Mouse (Mus musculus) ES-Bruce4 (cell line): ENCODE results near the gene Ninj2. TPM values are rescaled to one million over a fixed set of nuclear protein-coding genes. Genes with fewer than 3 reads are reported as not detected.
A peak's percentile ranks its signal among the peaks of the same experiment; 100 is the strongest.

Experiments
- H3K27ac ChIP-seq: 2 replicates; pipeline ENCODE4 v1.5.1; 2012; ENCODE audit warnings: low read length, inconsistent platforms; ENCODE audit not compliant: insufficient read depth
- H3K27me3 ChIP-seq: 2 replicates; pipeline ENCODE4 v1.6.1; 2012; ENCODE audit warnings: mild to moderate bottlenecking, low read length, inconsistent platforms; ENCODE audit not compliant: control insufficient read depth, poor library complexity, insufficient read depth, severe bottlenecking
- H3K36me3 ChIP-seq: 2 replicates; pipeline ENCODE4 v1.6.1; 2012; ENCODE audit warnings: inconsistent platforms, mild to moderate bottlenecking, low read length, moderate library complexity; ENCODE audit not compliant: control insufficient read depth, poor library complexity, insufficient read depth, severe bottlenecking
- H3K4me1 ChIP-seq: one replicate; pipeline ENCODE4 v1.8.1; 2011; ENCODE audit warnings: low read length; ENCODE audit not compliant: control insufficient read depth, insufficient read depth
- H3K4me3 ChIP-seq: 2 replicates; pipeline ENCODE4 v1.5.1; 2011; ENCODE audit warnings: low read depth, mild to moderate bottlenecking, low read length
- H3K9ac ChIP-seq: 2 replicates; pipeline ENCODE4 v1.6.1; 2012; ENCODE audit warnings: low read depth, mild to moderate bottlenecking, inconsistent platforms; ENCODE audit not compliant: poor library complexity, severe bottlenecking
- H3K9me3 ChIP-seq: replicated peaks from 2 replicates; pipeline ENCODE4 v1.6.1; 2012; ENCODE audit warnings: mild to moderate bottlenecking, low read length, inconsistent platforms; ENCODE audit not compliant: control insufficient read depth, poor library complexity, insufficient read depth, severe bottlenecking
- CTCF ChIP-seq: IDR thresholded peaks from one replicate; pipeline ENCODE4 v1.8.1; 2011; ENCODE audit warnings: low read depth, low read length
- EP300 ChIP-seq: IDR thresholded peaks from 2 replicates; pipeline ENCODE4 v1.6.1; 2011; ENCODE audit warnings: low read depth, low read length; ENCODE audit not compliant: insufficient read depth
- POLR2A ChIP-seq: IDR thresholded peaks from one replicate; pipeline ENCODE4 v1.8.1; 2011; ENCODE audit warnings: low read length; ENCODE audit not compliant: insufficient read depth
- polyA plus RNA-seq: library from polyadenylated mRNA; stranded (reverse); fragments of >200 nt; gene quantifications from 2 replicates; pipeline ENCODE4 v1.2.4, GENCODE M21; 2011; ENCODE audit warnings: low read depth; ENCODE audit not compliant: missing spikeins, insufficient read depth, insufficient read length

The Ninj2 gene
- polyA plus RNA-seq, 1 experiment, result 0.75 TPM

DNA sequence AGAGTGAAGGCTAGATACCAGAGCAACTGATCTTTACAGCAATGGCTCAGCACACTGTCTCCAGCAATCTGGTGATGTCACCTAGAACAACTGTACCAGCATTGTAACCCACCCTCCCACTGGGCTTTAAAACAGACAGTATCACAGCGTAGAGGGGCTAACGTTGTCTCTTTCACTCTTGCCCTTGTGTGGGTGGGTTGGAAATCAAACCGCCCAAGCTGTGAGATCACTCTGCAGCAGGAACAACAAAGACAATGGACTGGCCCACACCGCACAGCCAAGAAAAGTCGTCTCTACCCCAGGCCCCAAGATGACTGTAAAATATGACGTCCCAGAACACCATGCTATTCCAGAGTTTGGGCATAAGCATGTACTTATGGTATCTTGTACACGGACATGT, 136.7 kb downstream of the Ninj2 start:
- Histone ChIP-seq H3K27ac (no peak overlapping the region), H3K4me3 (no peak overlapping the region), H3K27me3 (no peaks in the 10 kb centered on the region), H3K4me1 (no peaks in the 10 kb centered on the region), H3K36me3 (no peaks in the 10 kb centered on the region), H3K9ac (no peak overlapping the region), H3K9me3 (no peaks in the 10 kb centered on the region)
- no peak for TF ChIP-seq POLR2A
- no peak for TF ChIP-seq EP300
- TF ChIP-seq CTCF, result no peak

DNA sequence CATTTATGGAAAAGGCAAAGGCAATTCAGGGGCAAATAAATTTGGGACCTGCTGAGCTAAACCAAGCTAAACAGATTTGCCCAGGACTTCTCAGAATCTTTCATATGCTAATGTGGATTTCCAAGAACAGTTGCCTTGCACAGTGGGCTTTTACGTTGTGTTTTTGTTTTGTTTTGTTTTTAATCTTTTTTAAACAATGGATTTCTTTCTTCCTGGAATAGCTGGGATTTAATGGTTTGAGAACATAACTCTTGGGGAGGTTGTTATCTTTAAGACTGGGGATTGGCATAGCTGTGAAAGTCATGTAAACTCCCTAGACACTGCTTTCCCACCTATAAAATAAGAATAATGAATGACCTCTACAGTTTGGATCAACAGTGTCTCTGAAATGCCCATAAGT, 137.3 kb downstream of the Ninj2 start:
- Histone ChIP-seq H3K4me3 (no peak overlapping the region), H3K27ac (peak overlapping the region; percentile 47; the same call in 1 of the 2 replicates), H3K4me1 (no peaks in the 10 kb centered on the region), H3K36me3 (no peaks in the 10 kb centered on the region), H3K27me3 (no peaks in the 10 kb centered on the region), H3K9ac (no peak overlapping the region), H3K9me3 (no peaks in the 10 kb centered on the region)
- TF ChIP-seq POLR2A, result no peak
- no peak for TF ChIP-seq EP300
- no peak for TF ChIP-seq CTCF

DNA sequence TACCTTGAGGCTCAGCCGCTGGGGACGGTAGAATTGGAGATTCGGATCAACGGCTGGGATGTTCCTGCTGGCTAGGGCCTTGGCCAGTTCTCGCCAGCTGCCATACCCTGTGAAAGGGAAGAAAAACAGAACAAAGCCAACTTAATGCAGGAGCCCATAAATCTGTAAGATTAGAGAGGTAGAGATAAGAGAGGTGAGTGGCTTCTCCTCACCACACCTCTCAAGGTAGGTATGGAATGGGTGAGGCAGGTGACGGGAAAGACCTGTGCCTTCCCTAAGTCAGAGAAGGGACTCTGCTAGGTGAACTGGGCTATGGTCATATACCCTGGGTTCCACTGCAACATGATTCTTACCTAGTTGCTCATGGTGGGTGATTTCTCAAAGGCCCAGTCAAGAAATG, 139.7 kb downstream of the Ninj2 start:
- TF ChIP-seq POLR2A (no peak), CTCF (no peak), EP300 (no peak)
- Histone ChIP-seq H3K4me1 (peaks cover 3% of the 10 kb centered on the region), H3K27ac (no peak overlapping the region), H3K27me3 (no peaks in the 10 kb centered on the region), H3K9me3 (no peaks in the 10 kb centered on the region), H3K36me3 (no peaks in the 10 kb centered on the region), H3K4me3 (no peak overlapping the region), H3K9ac (no peak overlapping the region)

DNA sequence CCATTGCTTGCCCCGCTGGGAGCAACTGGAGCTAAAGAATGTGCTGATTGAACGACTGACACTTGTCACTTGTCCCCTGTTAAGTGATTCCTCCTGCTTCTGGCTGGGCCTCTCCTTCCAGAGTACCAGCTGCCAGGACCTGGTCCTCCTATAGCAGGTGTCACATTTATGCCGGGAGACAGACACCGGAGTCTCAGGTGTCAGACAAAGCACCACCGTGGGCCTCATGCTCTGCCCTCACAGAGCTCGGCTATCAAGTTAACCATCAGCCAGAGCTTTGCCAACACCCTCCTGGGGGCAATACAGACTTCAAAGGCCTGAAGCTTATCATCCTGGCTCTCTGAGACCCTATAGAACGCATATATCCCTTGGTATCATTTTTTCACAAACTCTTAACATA, 142.7 kb downstream of the Ninj2 start:
- Histone ChIP-seq H3K27me3 (no peaks in the 10 kb centered on the region), H3K36me3 (no peaks in the 10 kb centered on the region), H3K9ac (no peak overlapping the region), H3K9me3 (no peaks in the 10 kb centered on the region), H3K27ac (no peak overlapping the region), H3K4me3 (no peak overlapping the region), H3K4me1 (peaks cover 3% of the 10 kb centered on the region)
- TF ChIP-seq EP300 (no peak), POLR2A (no peak), CTCF (no peak)

DNA sequence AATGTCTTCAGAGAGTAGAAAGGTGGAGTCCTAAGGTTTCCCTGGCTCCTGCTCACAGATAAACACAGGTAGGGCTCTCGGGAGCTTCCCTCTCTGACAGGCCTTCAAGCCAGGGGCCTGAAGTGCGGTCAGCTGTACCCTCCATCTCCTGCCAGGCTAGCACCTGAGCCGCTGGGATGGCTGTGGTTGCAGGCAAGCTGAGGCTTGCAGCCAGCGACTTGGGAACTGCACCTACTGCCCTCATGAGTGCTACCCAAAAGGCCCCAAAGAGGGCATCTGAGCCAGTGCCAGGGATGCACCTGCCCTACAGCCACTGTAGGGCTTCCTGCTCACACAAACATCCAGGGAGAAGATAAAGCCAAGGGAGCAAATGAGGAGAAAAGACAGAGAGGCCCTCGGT, 147.3 kb downstream of the Ninj2 start:
- Histone ChIP-seq H3K36me3 (no peaks in the 10 kb centered on the region), H3K9ac (no peak overlapping the region), H3K27ac (no peak overlapping the region), H3K9me3 (no peaks in the 10 kb centered on the region), H3K4me3 (no peak overlapping the region), H3K4me1 (peaks cover 3% of the 10 kb centered on the region), H3K27me3 (no peaks in the 10 kb centered on the region)
- TF ChIP-seq EP300, result no peak
- TF ChIP-seq CTCF, result no peak
- TF ChIP-seq POLR2A, result no peak

DNA sequence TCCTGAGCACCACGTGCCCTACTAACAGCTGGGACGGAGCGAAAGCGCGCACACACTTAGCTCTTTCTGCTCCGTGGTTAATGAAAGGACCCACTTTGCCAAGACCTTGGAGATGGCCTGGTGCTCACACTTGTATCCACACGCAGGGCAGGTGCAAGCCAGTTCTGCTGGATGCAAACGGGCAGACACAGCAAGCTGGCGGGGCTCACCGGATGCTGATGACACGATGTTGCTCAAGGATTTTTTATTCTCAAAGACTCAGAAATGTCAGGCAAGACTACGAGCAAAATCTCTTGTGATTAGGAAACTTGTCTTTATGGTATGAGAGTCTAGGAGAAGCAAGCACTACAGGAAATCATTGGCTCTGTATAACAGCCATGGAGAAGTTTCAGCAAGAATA, 148.3 kb downstream of the Ninj2 start:
- no peak for TF ChIP-seq CTCF
- no peaks in the 10 kb centered on the region for H3K9me3 ChIP-seq

DNA sequence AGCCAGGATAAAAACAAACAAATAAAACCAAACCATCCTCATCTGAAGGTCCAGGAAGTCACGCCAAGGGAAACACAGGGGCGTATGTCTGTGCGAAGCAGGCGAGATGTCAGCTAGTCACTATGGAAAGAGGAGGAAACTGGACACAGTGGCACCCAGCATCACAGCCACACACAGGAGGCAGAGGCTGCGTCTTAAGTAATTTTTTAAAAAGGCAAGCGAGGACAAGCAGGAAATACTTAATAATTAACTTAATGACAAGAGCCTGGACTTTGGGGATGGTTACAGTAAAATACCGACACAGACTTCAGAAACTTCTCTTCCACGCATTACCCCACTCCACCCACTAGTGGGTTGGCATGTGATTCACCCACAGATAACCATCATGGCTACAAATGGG, 149.4 kb downstream of the Ninj2 start:
- Histone ChIP-seq H3K27me3 (no peaks in the 10 kb centered on the region), H3K27ac (no peak overlapping the region), H3K36me3 (no peaks in the 10 kb centered on the region), H3K4me3 (no peak overlapping the region), H3K9me3 (no peaks in the 10 kb centered on the region), H3K9ac (no peak overlapping the region), H3K4me1 (no peaks in the 10 kb centered on the region)
- TF ChIP-seq CTCF (no peak), POLR2A (no peak), EP300 (no peak)

More for the DNA sequence above, 148.3 kb downstream of the Ninj2 start:
- Histone ChIP-seq H3K27ac (no peak overlapping the region), H3K4me3 (no peak overlapping the region), H3K4me1 (peaks cover under 1% of the 10 kb centered on the region), H3K36me3 (no peaks in the 10 kb centered on the region), H3K9ac (no peak overlapping the region), H3K27me3 (no peaks in the 10 kb centered on the region)
